Mouse (Mus musculus) G1E (cell line): ENCODE data around the gene Klhl26.

Source experiments
- CTCF ChIP-seq: IDR thresholded peaks from 2 replicates; pipeline ENCODE4 v1.5.1; 2012; ENCODE audit warnings: low read depth, low read length, inconsistent platforms, mixed read lengths
- GATA1 ChIP-seq: IDR thresholded peaks from 2 replicates; pipeline ENCODE4 v1.6.1; 2012; ENCODE audit warnings: borderline replicate concordance, low read length, inconsistent platforms, mixed read lengths
- GATA2 ChIP-seq: IDR thresholded peaks from 2 replicates; pipeline ENCODE4 v1.6.1; 2012; ENCODE audit warnings: low read depth, low read length, inconsistent platforms, borderline replicate concordance
- POLR2AphosphoS5 ChIP-seq: IDR thresholded peaks from 2 replicates; pipeline ENCODE4 v1.6.1; 2012; ENCODE audit warnings: low read depth, low read length, inconsistent platforms; ENCODE audit not compliant: insufficient replicate concordance

DNA sequence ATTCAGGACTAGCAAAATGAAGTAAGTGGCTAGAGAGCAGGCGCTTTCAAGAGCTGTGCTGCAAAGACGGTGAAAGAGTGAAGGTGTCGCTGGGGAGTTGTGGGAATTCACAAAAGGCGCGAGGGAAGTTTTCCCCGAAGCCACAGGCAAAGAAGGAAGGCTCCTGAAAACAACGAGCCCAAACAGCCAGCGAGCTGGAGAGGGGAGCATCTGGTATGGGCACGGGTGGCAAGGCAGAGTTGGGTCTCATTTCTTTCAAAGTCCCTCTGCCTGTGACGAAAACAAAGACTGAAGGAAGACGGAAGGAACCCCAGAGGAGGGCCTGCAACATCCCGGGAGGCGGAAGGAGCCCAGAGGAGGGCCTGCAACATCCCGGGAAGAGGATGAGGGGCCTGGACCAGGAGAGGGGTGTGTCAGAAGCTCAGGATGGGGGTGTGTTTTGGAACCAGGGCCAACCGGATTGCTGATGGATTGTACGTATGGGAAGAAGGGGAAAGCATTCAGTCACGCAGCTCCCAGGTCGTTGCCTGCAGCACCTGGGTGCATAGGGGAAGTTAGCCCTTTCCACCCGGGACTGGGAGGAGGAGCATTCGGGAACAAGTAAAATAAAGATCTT, 14.2 kb upstream of the Klhl26 start:
- TF ChIP-seq CTCF: no peak
- TF ChIP-seq GATA1: no peak
- TF ChIP-seq GATA2: no peak
- TF ChIP-seq POLR2AphosphoS5: no peak
